Mouse (Mus musculus) erythroid progenitor cell, adult 5-6 weeks (primary cell): ENCODE data around the gene Gm5941. TPM values are rescaled to one million over a fixed set of nuclear protein-coding genes. Genes with fewer than 3 reads are reported as not detected.
"Not testable (repeated sequence)": the region's sequence is repeated elsewhere in the genome, so short reads cannot be mapped to it uniquely, and the experiment has no call there.

Experiments used
- ATAC-seq: replicated peaks from 2 replicates; pipeline ENCODE4 v1.8.0; 2016; ENCODE audit warnings: moderate number of reproducible peaks, mild to moderate bottlenecking, moderate TSS enrichment, inconsistent platforms; ENCODE audit not compliant: poor library complexity, low FRiP score, severe bottlenecking
- total RNA-seq, 2 experiments: library from RNA; stranded (forward) in 1 of 2; stranded (reverse) in 1 of 2; fragments of 150-400 nt in 1 of 2; fragments of 186-747, 209-891 nt in 1 of 2; gene quantifications; 2 replicates each; pipeline versions ENCODE4 v1.2.3 to v1.2.4; 2015 to 2017; ENCODE audit warnings: low replicate concordance in 2 of 2

The Gm5941 gene
- total RNA-seq (2015; ENCODE audit: low replicate concordance) (not detected in 2 replicates), total RNA-seq (2017; ENCODE audit: low replicate concordance) (not detected in 2 replicates)

- ATAC-seq: not testable (repeated sequence)
Observed at GRCm38 (mm10) chrX:92489649-92490048, at the start of gene Gm5941. Gene Gm5941 (plus strand): TSS chrX:92489949.

GRCm38 (mm10) chrX:92460496-92460895 lies 29.3 kb upstream of the Gm5941 start:
- ATAC-seq: no peak

GRCm38 (mm10) chrX:92464773-92465172 lies 25.0 kb upstream of the Gm5941 start:
- no peak for ATAC-seq

GRCm38 (mm10) chrX:92498254-92498653 lies 8.5 kb downstream of the Gm5941 start:
- no peak for ATAC-seq

GRCm38 (mm10) chrX:92527826-92528225 lies 38.1 kb downstream of the Gm5941 start:
- no peak for ATAC-seq

Other genes starting within 250 kb of the Gm5941 start
- gene Mageb18, start 109.6 kb downstream of the Gm5941 start, total RNA-seq (2015; ENCODE audit: low replicate concordance): not detected in 2 replicates
- gene Mageb18, start 109.6 kb downstream of the Gm5941 start, total RNA-seq (2017; ENCODE audit: low replicate concordance): not detected in 2 replicates